8 mouse cellular contexts compared by ENCODE assay signal in the genomic region with DNA sequence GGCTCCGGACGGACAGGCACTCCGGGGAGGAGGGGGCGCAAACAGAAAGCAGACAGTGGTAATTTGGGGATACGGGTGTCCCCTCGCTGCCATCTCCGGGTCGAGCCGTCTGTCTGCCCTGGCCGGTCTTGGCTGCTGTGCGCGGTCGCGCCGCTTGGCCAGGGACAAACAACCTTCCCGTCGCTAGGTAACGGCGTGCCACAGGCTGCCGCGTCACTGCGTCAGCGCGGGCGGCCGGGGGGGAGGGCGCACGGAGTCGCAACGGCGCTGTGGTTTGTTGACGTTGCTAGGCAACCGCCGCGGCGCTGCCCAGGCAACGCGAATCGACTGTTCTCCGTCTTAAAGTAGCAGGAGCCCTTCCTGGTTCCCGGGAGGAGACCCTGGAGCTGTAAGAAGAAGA. TPM values are rescaled to one million over a fixed set of nuclear protein-coding genes. Genes with fewer than 3 reads are reported as not detected.
DNase-seq lines count a peak whose midpoint lies in the region; ATAC-seq and TF ChIP-seq lines count a peak whose summit lies in the region.

No protein-coding gene starts in this region.

- H3K4me3 ChIP-seq in G1E (ENCODE audit: low read depth, low read length): peak overlapping the region; percentile 71
- peak overlapping the region; percentile 52 for H3K4me3 ChIP-seq in forebrain, embryonic 15.5 days
- peak overlapping the region; percentile 58 for H3K4me3 ChIP-seq in lung, adult 2 months (replicated peaks; ENCODE audit: extremely low read depth, low read depth, low read length)
- H3K4me3 ChIP-seq in neural tube, embryonic 15.5 days (replicated peaks): peak overlapping the region; percentile 59

- H3K9ac ChIP-seq in forebrain, embryonic 15.5 days (replicated peaks): peak overlapping the region; percentile 43
- H3K9ac ChIP-seq in neural tube, embryonic 15.5 days (replicated peaks): peak overlapping the region; percentile 59

- H3K36me3 ChIP-seq in G1E (replicated peaks): no peaks in the 10 kb centered on the region
- H3K36me3 ChIP-seq in forebrain, embryonic 15.5 days: no peaks in the 10 kb centered on the region
- no peaks in the 10 kb centered on the region for H3K36me3 ChIP-seq in neural tube, embryonic 15.5 days

- no peaks in the 10 kb centered on the region for H3K9me3 ChIP-seq in G1E (replicated peaks)
- no peaks in the 10 kb centered on the region for H3K9me3 ChIP-seq in forebrain, embryonic 15.5 days
- no peaks in the 10 kb centered on the region for H3K9me3 ChIP-seq in neural tube, embryonic 15.5 days (replicated peaks)

- peak; percentile 87 for ATAC-seq in G1E (ENCODE audit: extremely low read depth, insufficient number of reproducible peaks, low FRiP score, poor library complexity, severe bottlenecking)
- ATAC-seq in forebrain, embryonic 15.5 days (replicated peaks): peak; percentile 96
- ATAC-seq in neural tube, embryonic 15.5 days (ENCODE audit: low FRiP score): peak; percentile 95

- peak overlapping the region; percentile 42; the same call in 1 of the 2 replicates for H3K27ac ChIP-seq in forebrain, embryonic 15.5 days (replicated peaks)
- peak overlapping the region; percentile 69 for H3K27ac ChIP-seq in neural tube, embryonic 15.5 days (replicated peaks)

- under 1% methylated on average over 41 of the region's 41 CpGs for WGBS in forebrain, embryonic 15.5 days
- WGBS in lung, adult 2 months: under 1% methylated on average over 41 of the region's 41 CpGs
- under 1% methylated on average over 41 of the region's 41 CpGs for WGBS in neural tube, embryonic 15.5 days

- peak; percentile 75 for DNase-seq in G1E (ENCODE audit: low spot score)
- DNase-seq in cerebellum, adult 11-12 months: peak; percentile 93
- DNase-seq in heart, postnatal 25 days (ENCODE audit: low spot score): peak; percentile 94
- peak; percentile 94 to 96 for DNase-seq in layer of hippocampus, adult 18-20 months (ENCODE audit: low spot score in 2 of 2)
- peak; percentile 96 for DNase-seq in lung, adult 2 months
- peak; percentile 97 for DNase-seq in testis, postnatal 10 days (ENCODE audit: low spot score)

- peak; percentile 69; the same call in 1 of the 2 replicates for TF ChIP-seq POLR2A in lung, adult 2 months (IDR thresholded peaks at IDR 0.05; ENCODE audit: borderline replicate concordance, extremely low read depth, low read depth, low read length)

- peaks cover 40% of the 10 kb centered on the region for H3K4me1 ChIP-seq in G1E (ENCODE audit: insufficient read depth, low read depth, low read length)
- peaks cover 14% of the 10 kb centered on the region for H3K4me1 ChIP-seq in forebrain, embryonic 15.5 days
- peaks cover 12% of the 10 kb centered on the region for H3K4me1 ChIP-seq in lung, adult 2 months (ENCODE audit: control insufficient read depth, insufficient read depth, low read length)
- peaks cover 13% of the 10 kb centered on the region for H3K4me1 ChIP-seq in neural tube, embryonic 15.5 days

- no peak for TF ChIP-seq CTCF in G1E (IDR thresholded peaks at IDR 0.05; ENCODE audit: low read depth, low read length)
- TF ChIP-seq CTCF in lung, adult 2 months (IDR thresholded peaks at IDR 0.05; ENCODE audit: insufficient read depth, low read length): no peak

- intact Hi-C loops in heart, postnatal 25 days (cut with DNase I): no loop called here

- H3K4me2 ChIP-seq in forebrain, embryonic 15.5 days (replicated peaks): peak overlapping the region; percentile 71
- H3K4me2 ChIP-seq in neural tube, embryonic 15.5 days: peak overlapping the region; percentile 85

- H3K27me3 ChIP-seq in G1E (ENCODE audit: insufficient read depth, low read length): peaks cover 65% of the 10 kb centered on the region
- H3K27me3 ChIP-seq in forebrain, embryonic 15.5 days: no peaks in the 10 kb centered on the region
- H3K27me3 ChIP-seq in neural tube, embryonic 15.5 days (replicated peaks): peaks cover 23% of the 10 kb centered on the region

RNA-seq across cellular contexts. Expression of gene Fosb, which starts 10.1 kb away (rescaled TPM):
- total RNA-seq in G1E (2014; fragmentation: Nextera tagmentation) (0.19 TPM in 1 of 2 replicates, not detected in the other), G1E (2017) (0.29 and 0.38 TPM in 2 replicates)
- 0.50 and 0.61 TPM in 2 replicates for polyA plus RNA-seq in G1E (2012)
- 0.11 TPM in 2 replicates for polyA plus RNA-seq in forebrain, embryonic 15.5 days (2015; fragmentation: Nextera tagmentation; extraction: Ambion mirVana)
- total RNA-seq in heart, postnatal 25 days (2021): under 1 TPM; 0.59 to 0.81 TPM
- 10 to 100 TPM; 20.4 to 26.6 TPM for total RNA-seq in layer of hippocampus, adult 18-20 months (2021)
- polyA plus RNA-seq in lung, adult 2 months (2012; rRNA removed): 4.0 and 4.6 TPM in 2 replicates
- polyA plus RNA-seq in neural tube, embryonic 15.5 days (2015; fragmentation: Nextera tagmentation; extraction: Ambion mirVana): 0.09 and 0.18 TPM in 2 replicates

RNA-seq across cellular contexts. Expression of gene Ercc1, which starts 24.7 kb away (rescaled TPM):
- total RNA-seq in G1E (2014; fragmentation: Nextera tagmentation) (26.9 and 39.9 TPM in 2 replicates), G1E (2017) (29.7 and 50.1 TPM in 2 replicates)
- 97.7 and 105 TPM in 2 replicates for polyA plus RNA-seq in G1E (2012)
- 94.6 and 95.4 TPM in 2 replicates for polyA plus RNA-seq in forebrain, embryonic 15.5 days (2015; fragmentation: Nextera tagmentation; extraction: Ambion mirVana)
- 10 to 100 TPM; 40.7 to 45.1 TPM for total RNA-seq in heart, postnatal 25 days (2021)
- total RNA-seq in layer of hippocampus, adult 18-20 months (2021): 10 to 100 TPM; 47.7 to 49.0 TPM
- 38.7 and 46.6 TPM in 2 replicates for polyA plus RNA-seq in lung, adult 2 months (2012; rRNA removed)
- polyA plus RNA-seq in neural tube, embryonic 15.5 days (2015; fragmentation: Nextera tagmentation; extraction: Ambion mirVana): 78.5 and 93.5 TPM in 2 replicates

RNA-seq across cellular contexts. Expression of gene Rtn2, which starts 37.5 kb away (rescaled TPM):
- total RNA-seq in G1E (2014; fragmentation: Nextera tagmentation): 0.73 and 0.98 TPM in 2 replicates
- total RNA-seq in G1E (2017): 0.06 and 0.11 TPM in 2 replicates
- polyA plus RNA-seq in G1E (2012): 0.94 and 0.96 TPM in 2 replicates
- 123 and 127 TPM in 2 replicates for polyA plus RNA-seq in forebrain, embryonic 15.5 days (2015; fragmentation: Nextera tagmentation; extraction: Ambion mirVana)
- 100 to 1,000 TPM; 124 to 136 TPM for total RNA-seq in heart, postnatal 25 days (2021)
- total RNA-seq in layer of hippocampus, adult 18-20 months (2021): 10 to 100 TPM; 92.8 to 95.6 TPM
- polyA plus RNA-seq in lung, adult 2 months (2012; rRNA removed): 56.3 and 76.2 TPM in 2 replicates
- 105 and 121 TPM in 2 replicates for polyA plus RNA-seq in neural tube, embryonic 15.5 days (2015; fragmentation: Nextera tagmentation; extraction: Ambion mirVana)

RNA-seq across cellular contexts. Expression of gene Cd3eap, which starts 39.4 kb away (rescaled TPM):
- total RNA-seq in G1E (2014; fragmentation: Nextera tagmentation) (9.3 and 10.8 TPM in 2 replicates), G1E (2017) (22.3 and 25.6 TPM in 2 replicates)
- 56.2 and 57.8 TPM in 2 replicates for polyA plus RNA-seq in G1E (2012)
- polyA plus RNA-seq in forebrain, embryonic 15.5 days (2015; fragmentation: Nextera tagmentation; extraction: Ambion mirVana): 23.9 and 24.0 TPM in 2 replicates
- 1 to 10 TPM; 9.1 to 9.7 TPM for total RNA-seq in heart, postnatal 25 days (2021)
- total RNA-seq in layer of hippocampus, adult 18-20 months (2021): 10 to 100 TPM; 19.9 to 21.0 TPM
- polyA plus RNA-seq in lung, adult 2 months (2012; rRNA removed): 4.6 and 5.2 TPM in 2 replicates
- polyA plus RNA-seq in neural tube, embryonic 15.5 days (2015; fragmentation: Nextera tagmentation; extraction: Ambion mirVana): 22.2 and 23.0 TPM in 2 replicates

RNA-seq across cellular contexts. Expression of gene Ppp1r13l, which starts 39.6 kb away (rescaled TPM):
- total RNA-seq in G1E (2014; fragmentation: Nextera tagmentation) (8.5 and 15.2 TPM in 2 replicates), G1E (2017) (0.93 and 1.1 TPM in 2 replicates)
- 32.9 and 38.0 TPM in 2 replicates for polyA plus RNA-seq in G1E (2012)
- 2.6 and 2.7 TPM in 2 replicates for polyA plus RNA-seq in forebrain, embryonic 15.5 days (2015; fragmentation: Nextera tagmentation; extraction: Ambion mirVana)
- total RNA-seq in heart, postnatal 25 days (2021): 10 to 100 TPM; 36.5 to 40.5 TPM
- 1 to 10 TPM; 6.3 to 7.8 TPM for total RNA-seq in layer of hippocampus, adult 18-20 months (2021)
- polyA plus RNA-seq in lung, adult 2 months (2012; rRNA removed): 10.0 and 17.8 TPM in 2 replicates
- polyA plus RNA-seq in neural tube, embryonic 15.5 days (2015; fragmentation: Nextera tagmentation; extraction: Ambion mirVana): 1.9 and 2.1 TPM in 2 replicates

Comparison
In these comparisons a context has a peak if more than half of its experiments do, and no peak if none do; other contexts are left out.
1. Peak in every context shown above with its lines: DNase-seq, ATAC-seq, H3K4me3 ChIP-seq and H3K27ac ChIP-seq.
2. RNA of gene Rtn2, which starts 37.5 kb away (polyA plus RNA-seq): 123 to 127 TPM in forebrain, embryonic 15.5 days, 105 to 121 TPM in neural tube, embryonic 15.5 days and 56.3 to 76.2 TPM in lung, adult 2 months; 0.94 to 0.96 TPM in G1E; every median in the first group is over 10 times any median in the second.